Mouse (Mus musculus) ovary, adult 10 weeks (tissue): ENCODE results near the gene Papss1. TPM values are rescaled to one million over a fixed set of nuclear protein-coding genes. Genes with fewer than 3 reads are reported as not detected.

Experiments used
- polyA plus RNA-seq: library from polyadenylated mRNA; stranded (reverse); fragments of 350-450 nt; fragmentation: Illumina TruSeq; extraction: RNeasy Lipid Tissue Mini Kit (QIAGEN cat#74804); gene quantifications from one replicate; pipeline ENCODE4 v1.2.3, GENCODE M21; 2014

The Papss1 gene
- 55.9 TPM for polyA plus RNA-seq

DNA sequence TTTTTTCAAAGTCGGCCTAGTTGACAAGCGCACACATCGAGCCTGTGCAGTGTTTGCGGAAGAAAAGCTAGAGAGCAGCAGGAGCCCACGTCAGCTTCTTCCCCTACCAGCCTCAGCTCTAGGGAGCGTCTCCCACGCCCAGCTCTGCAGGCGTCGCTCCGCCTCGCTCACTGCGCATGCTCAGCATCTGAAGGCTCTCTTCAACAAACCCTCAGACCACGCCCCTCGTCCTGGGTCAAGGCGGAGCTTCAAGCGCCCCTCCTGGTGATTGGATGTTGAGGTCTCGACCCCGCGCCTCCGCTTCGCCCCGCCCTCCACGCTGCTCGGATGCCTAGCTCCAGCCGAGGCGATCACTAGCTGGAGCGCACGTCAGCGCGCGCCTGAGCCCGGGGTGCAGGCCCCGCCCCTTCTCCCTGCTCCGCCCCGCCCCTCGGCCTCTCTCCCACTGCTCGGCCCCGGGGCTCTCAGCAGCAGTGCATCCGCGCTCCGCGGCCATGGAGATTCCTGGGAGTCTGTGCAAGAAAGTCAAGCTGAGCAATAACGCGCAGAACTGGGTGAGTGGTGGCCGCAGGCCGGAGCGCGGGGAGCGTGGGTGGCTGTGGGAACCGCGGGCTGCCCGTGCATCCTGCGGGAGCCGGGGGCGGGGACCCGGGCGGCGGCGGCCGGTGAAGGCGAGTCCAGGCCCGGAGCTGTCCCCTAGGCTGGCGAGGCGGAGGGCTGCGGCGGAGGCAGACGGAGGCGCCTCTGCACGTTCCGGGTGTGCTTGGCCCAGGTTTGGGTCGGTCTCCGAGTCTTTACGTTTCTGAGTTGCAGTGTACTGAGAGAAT lies at the start of gene Papss1:
Papss1 (plus strand) TSS at position 339 of the 827 bp plus-strand sequence.

Other genes starting within 250 kb of the Papss1 start
- gene Sgms2, start 73.4 kb upstream of the Papss1 start, polyA plus RNA-seq, result 43.4 TPM